Mouse (Mus musculus) MEL (cell line): ENCODE measurements at regions not wholly inside any gene's neighbourhood (a gene's known extent, or its start where the extent isn't known, plus 50 kb on each side); places are given as distances from the start of the nearest gene placed in this dataset.

Source experiments
- DNase-seq: peaks from one replicate; pipeline ENCODE4 v3.0.0; 2011; ENCODE audit warnings: low read depth, low spot score
- H3K27ac ChIP-seq: 2 replicates; pipeline ENCODE4 v1.5.1; 2012; ENCODE audit warnings: low read depth, mild to moderate bottlenecking, control low read depth, low read length, moderate library complexity; ENCODE audit not compliant: control insufficient read depth
- H3K27me3 ChIP-seq, 2 experiments: fragments of 150-350 bp in 1 of 2; sonication (generic) in 1 of 2; 2 replicates each; pipeline ENCODE4 v1.6.1; 2012; ENCODE audit warnings: low read length in 2 of 2, mild to moderate bottlenecking in 2 of 2, improper control_type of control experiment in 1 of 2, moderate library complexity in 1 of 2; ENCODE audit not compliant: insufficient read depth in 2 of 2, control insufficient read depth in 1 of 2
- H3K36me3 ChIP-seq, 2 experiments: 2 replicates each; pipeline ENCODE4 v1.6.1; 2012 to 2014; ENCODE audit warnings: low read length in 2 of 2, improper control_type of control experiment in 1 of 2, inconsistent platforms in 1 of 2, mild to moderate bottlenecking in 1 of 2; ENCODE audit not compliant: insufficient read depth in 2 of 2, control insufficient read depth in 1 of 2
- H3K4me1 ChIP-seq, 2 experiments: fragments of 150-350 bp in 1 of 2; sonication (generic) in 1 of 2; 2 replicates each; pipeline ENCODE4 v1.6.1; 2012; ENCODE audit warnings: low read length in 2 of 2, improper control_type of control experiment in 1 of 2, mild to moderate bottlenecking in 1 of 2; ENCODE audit not compliant: insufficient read depth in 2 of 2, control insufficient read depth in 1 of 2
- H3K4me3 ChIP-seq, 2 experiments: fragments of 150-350 bp in 1 of 2; sonication (generic) in 1 of 2; 2 replicates each; pipeline ENCODE4 v1.5.1; 2012; ENCODE audit warnings: low read depth in 2 of 2, low read length in 2 of 2, mild to moderate bottlenecking in 2 of 2, moderate library complexity in 2 of 2, control low read depth in 1 of 2, improper control_type of control experiment in 1 of 2; ENCODE audit not compliant: control insufficient read depth in 1 of 2, insufficient read depth in 1 of 2
- H3K79me2 ChIP-seq: 2 replicates; pipeline ENCODE4 v1.6.1; 2012; ENCODE audit warnings: mild to moderate bottlenecking, low read length, moderate library complexity; ENCODE audit not compliant: control insufficient read depth, poor library complexity, insufficient read depth
- H3K9ac ChIP-seq: 2 replicates; pipeline ENCODE4 v1.6.1; 2012; ENCODE audit warnings: low read depth, mild to moderate bottlenecking, control low read depth, low read length, moderate library complexity; ENCODE audit not compliant: control insufficient read depth, poor library complexity, severe bottlenecking
- H3K9me3 ChIP-seq: fragments of 150-350 bp; sonication (generic); replicated peaks from 2 replicates; pipeline ENCODE4 v1.6.1; 2012; ENCODE audit warnings: mild to moderate bottlenecking, low read length, improper control_type of control experiment, moderate library complexity; ENCODE audit not compliant: insufficient read depth
- CHD2 ChIP-seq: IDR thresholded peaks from 2 replicates; pipeline ENCODE4 v1.6.1; 2011; ENCODE audit warnings: low read length, improper control_type of control experiment
- CTCF ChIP-seq, 3 experiments: IDR thresholded peaks in 2 of 3; conservative IDR thresholded peaks in 1 of 3; 2 replicates each; pipeline ENCODE4 v1.5.1; 2011 to 2012; ENCODE audit warnings: low read length in 3 of 3, low read depth in 2 of 3, mild to moderate bottlenecking in 2 of 3, improper control_type of control experiment in 1 of 3, inconsistent platforms in 1 of 3, mixed read lengths in 1 of 3, moderate library complexity in 1 of 3; ENCODE audit not compliant: control insufficient read depth in 1 of 3, insufficient read depth in 1 of 3, poor library complexity in 1 of 3, severe bottlenecking in 1 of 3
- E2F4 ChIP-seq: IDR thresholded peaks from 2 replicates; pipeline ENCODE4 v1.6.1; 2011; ENCODE audit warnings: low read depth, low read length, improper control_type of control experiment, borderline replicate concordance
- ELF1 ChIP-seq: IDR thresholded peaks from 2 replicates; pipeline ENCODE4 v1.6.1; 2014; ENCODE audit warnings: low read depth, mild to moderate bottlenecking, inconsistent platforms, low read length, improper control_type of control experiment, moderate library complexity
- EP300 ChIP-seq, 2 experiments: IDR thresholded peaks; 2 replicates each; pipeline ENCODE4 v1.6.1; 2011; ENCODE audit warnings: improper control_type of control experiment in 2 of 2, low read length in 2 of 2, low read depth in 1 of 2, mild to moderate bottlenecking in 1 of 2
- GABPA ChIP-seq: IDR thresholded peaks from 2 replicates; pipeline ENCODE4 v1.6.1; 2012; ENCODE audit warnings: low read depth, mild to moderate bottlenecking, inconsistent platforms, low read length, improper control_type of control experiment, moderate library complexity
- GATA1 ChIP-seq: IDR thresholded peaks from 2 replicates; pipeline ENCODE4 v1.6.1; 2011; ENCODE audit warnings: low read depth, low read length, improper control_type of control experiment
- KAT2A ChIP-seq: conservative IDR thresholded peaks from 2 replicates; pipeline ENCODE4 v1.6.1; 2012; ENCODE audit warnings: low read depth, low read length, improper control_type of control experiment, inconsistent platforms
- MAFK ChIP-seq: IDR thresholded peaks from 2 replicates; pipeline ENCODE4 v1.6.1; 2011; ENCODE audit warnings: low read depth, mild to moderate bottlenecking, low read length, improper control_type of control experiment, borderline replicate concordance
- MAX ChIP-seq: IDR thresholded peaks from 2 replicates; pipeline ENCODE4 v1.6.1; 2011; ENCODE audit warnings: low read length, improper control_type of control experiment
- MAZ ChIP-seq: IDR thresholded peaks from 2 replicates; pipeline ENCODE4 v1.6.1; 2012; ENCODE audit warnings: low read depth, mild to moderate bottlenecking, inconsistent platforms, low read length, improper control_type of control experiment
- MEF2A ChIP-seq: IDR thresholded peaks from 2 replicates; pipeline ENCODE4 v1.6.1; 2014; ENCODE audit warnings: low read depth, mild to moderate bottlenecking, inconsistent platforms, low read length, improper control_type of control experiment; ENCODE audit not compliant: poor library complexity, insufficient replicate concordance, severe bottlenecking; ENCODE audit errors: extremely low read depth
- MXI1 ChIP-seq: IDR thresholded peaks from 2 replicates; pipeline ENCODE4 v1.6.1; 2011; ENCODE audit warnings: mild to moderate bottlenecking, low read depth, low read length, improper control_type of control experiment
- MYB ChIP-seq: IDR thresholded peaks from 2 replicates; pipeline ENCODE4 v1.6.1; 2011; ENCODE audit warnings: mild to moderate bottlenecking, low read depth, low read length, improper control_type of control experiment
- MYC ChIP-seq: IDR thresholded peaks from 2 replicates; pipeline ENCODE4 v1.6.1; 2011; ENCODE audit warnings: low read depth, mild to moderate bottlenecking, low read length, improper control_type of control experiment, moderate library complexity
- NRF1 ChIP-seq: IDR thresholded peaks from 2 replicates; pipeline ENCODE4 v1.6.1; 2014; ENCODE audit warnings: low read depth, mild to moderate bottlenecking, inconsistent platforms, low read length, improper control_type of control experiment, moderate library complexity; ENCODE audit not compliant: poor library complexity, insufficient read depth, severe bottlenecking
- POLR2A ChIP-seq, 2 experiments: IDR thresholded peaks; 2 replicates each; pipeline ENCODE4 v1.6.1; 2011 to 2012; ENCODE audit warnings: low read length in 2 of 2, mild to moderate bottlenecking in 2 of 2, control low read depth in 1 of 2, improper control_type of control experiment in 1 of 2, low read depth in 1 of 2, moderate library complexity in 1 of 2; ENCODE audit not compliant: control insufficient read depth in 1 of 2, insufficient read depth in 1 of 2, poor library complexity in 1 of 2
- POLR2AphosphoS2 ChIP-seq: IDR thresholded peaks from 2 replicates; pipeline ENCODE4 v1.6.1; 2011; ENCODE audit warnings: low read length, improper control_type of control experiment
- RAD21 ChIP-seq: IDR thresholded peaks from 2 replicates; pipeline ENCODE4 v1.6.1; 2011; ENCODE audit warnings: mild to moderate bottlenecking, low read depth, low read length, improper control_type of control experiment
- RCOR1 ChIP-seq: IDR thresholded peaks from 2 replicates; pipeline ENCODE4 v1.6.1; 2012; ENCODE audit warnings: low read depth, mild to moderate bottlenecking, inconsistent platforms, low read length, improper control_type of control experiment
- SIN3A ChIP-seq: IDR thresholded peaks from 2 replicates; pipeline ENCODE4 v1.6.1; 2012; ENCODE audit warnings: low read length, improper control_type of control experiment, inconsistent platforms
- SMC3 ChIP-seq: IDR thresholded peaks from 2 replicates; pipeline ENCODE4 v1.6.1; 2011; ENCODE audit warnings: low read depth, low read length, improper control_type of control experiment
- USF2 ChIP-seq, 2 experiments: IDR thresholded peaks; 2 replicates each; pipeline ENCODE4 v1.6.1; 2011 to 2012; ENCODE audit warnings: improper control_type of control experiment in 2 of 2, low read length in 2 of 2, borderline replicate concordance in 1 of 2, inconsistent platforms in 1 of 2, low read depth in 1 of 2, mild to moderate bottlenecking in 1 of 2; ENCODE audit not compliant: insufficient read depth in 1 of 2
- ZC3H11A ChIP-seq: IDR thresholded peaks from 2 replicates; pipeline ENCODE4 v1.6.1; 2012; ENCODE audit warnings: low read depth, mild to moderate bottlenecking, inconsistent platforms, low read length, improper control_type of control experiment
- ZKSCAN1 ChIP-seq: IDR thresholded peaks from 2 replicates; pipeline ENCODE4 v1.6.1; 2012; ENCODE audit warnings: low read depth, mild to moderate bottlenecking, inconsistent platforms, low read length, improper control_type of control experiment, moderate library complexity
- ZMIZ1 ChIP-seq: IDR thresholded peaks from 2 replicates; pipeline ENCODE4 v1.6.1; 2012; ENCODE audit warnings: low read depth, mild to moderate bottlenecking, inconsistent platforms, low read length, improper control_type of control experiment, moderate library complexity
- ZNF384 ChIP-seq: IDR thresholded peaks from 2 replicates; pipeline ENCODE4 v1.6.1; 2012; ENCODE audit warnings: low read depth, mild to moderate bottlenecking, inconsistent platforms, low read length, improper control_type of control experiment

DNA sequence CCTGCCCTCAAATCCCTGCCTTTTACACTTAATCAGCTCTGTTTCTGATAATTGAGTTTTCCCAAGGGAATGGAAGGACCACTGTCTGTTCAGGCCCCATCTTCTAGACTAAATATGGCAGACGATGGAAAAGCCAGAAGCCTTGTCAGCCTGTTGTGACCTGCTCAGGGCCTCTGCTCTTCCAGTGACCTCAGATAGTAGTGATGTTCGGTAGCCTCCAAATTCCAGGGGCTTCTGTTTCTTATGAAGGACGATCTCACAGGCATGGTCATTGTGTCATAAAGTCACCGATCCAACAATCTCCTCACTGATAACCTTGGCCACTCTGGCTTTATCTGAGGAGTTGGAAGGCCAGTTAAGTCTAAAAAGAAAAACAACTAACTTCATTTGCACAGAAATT is 330.5 kb downstream of the Inhba start:
- no peaks in the 10 kb centered on the region for H3K27me3 ChIP-seq
- no peaks in the 10 kb centered on the region for H3K4me1 ChIP-seq
- H3K9me3 ChIP-seq: no peaks in the 10 kb centered on the region
- no peak overlapping the region for H3K4me3 ChIP-seq
- no peak overlapping the region for H3K27ac ChIP-seq
- H3K9ac ChIP-seq: no peak overlapping the region
- H3K36me3 ChIP-seq: no peaks in the 10 kb centered on the region
- no peak for DNase-seq
- TF ChIP-seq KAT2A (no peak), SMC3 (no peak), GABPA (no peak), MAX (no peak), MEF2A (no peak), MAZ (no peak), ZNF384 (no peak), USF2 (IDR thresholded peaks at IDR 0.05; ENCODE audit: borderline replicate concordance in 1 of 2, insufficient read depth in 1 of 2, low read depth in 1 of 2, low read length in 2 of 2) (no peak), RCOR1 (no peak), CTCF (IDR thresholded peaks at IDR 0.05 in 2 of 3, conservative IDR thresholded peaks at IDR 0.05 in 1 of 3; ENCODE audit: control insufficient read depth in 1 of 3, insufficient read depth in 1 of 3, low read depth in 2 of 3, low read length in 3 of 3, poor library complexity in 1 of 3, severe bottlenecking in 1 of 3) (no peak), E2F4 (no peak), MYB (no peak), ZKSCAN1 (no peak), CHD2 (no peak), POLR2AphosphoS2 (no peak)
- TF ChIP-seq, all 39 proteins: peak for 0
- no peaks in the 10 kb centered on the region for H3K79me2 ChIP-seq

DNA sequence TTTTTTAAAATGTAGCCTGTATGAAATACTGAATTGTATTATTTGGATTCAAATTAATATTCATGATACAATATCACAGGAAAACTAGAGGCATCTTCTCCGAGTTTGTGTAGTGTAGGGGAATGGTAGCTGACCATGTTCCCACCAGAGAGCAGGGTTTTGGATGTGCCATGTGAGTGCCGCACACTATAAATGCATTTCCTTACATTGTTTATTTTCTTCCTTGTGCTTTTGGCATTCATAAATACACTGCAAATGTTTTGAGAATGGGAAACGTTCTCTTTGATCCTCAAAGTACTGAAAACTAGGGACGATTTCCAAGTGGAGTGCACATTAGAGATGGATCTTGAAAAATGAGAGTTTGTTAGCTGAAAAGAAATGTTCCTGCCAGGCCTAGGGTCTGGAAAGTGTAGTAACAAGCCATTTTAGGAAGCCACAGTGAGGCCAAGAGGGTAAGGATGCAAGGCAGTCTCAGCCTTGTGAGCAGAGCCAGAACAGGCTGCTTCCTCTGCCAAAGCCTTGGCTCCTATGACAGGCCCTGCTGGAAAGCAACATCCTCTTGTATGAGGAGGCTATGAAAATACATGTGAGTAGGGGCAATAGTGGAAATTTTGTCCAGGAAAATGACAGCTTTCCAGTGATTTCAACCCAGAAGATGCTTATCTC is 331.8 kb downstream of the Inhba start:
- TF ChIP-seq MAX: no peak

DNA sequence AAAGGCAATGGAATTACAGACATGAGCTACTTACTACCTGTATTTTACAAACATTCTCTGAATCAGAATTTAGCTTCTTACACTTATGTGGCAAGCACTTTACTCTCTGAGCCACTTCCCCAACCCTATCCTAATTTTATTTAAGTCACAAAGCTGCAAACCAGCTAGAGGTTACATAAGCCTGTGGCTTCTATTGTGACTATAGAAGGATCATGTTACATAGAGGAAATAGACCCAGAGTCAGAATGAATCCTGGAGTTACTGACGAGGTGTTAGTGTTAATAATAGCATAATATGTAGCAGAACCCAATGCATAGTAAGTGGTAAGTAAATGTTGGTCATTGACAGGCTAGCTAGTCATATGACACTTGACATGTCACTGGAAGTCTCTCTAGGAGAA is 337.7 kb downstream of the Inhba start:
- H3K79me2 ChIP-seq: no peaks in the 10 kb centered on the region
- no peak overlapping the region for H3K9ac ChIP-seq
- H3K27ac ChIP-seq: no peak overlapping the region
- no peaks in the 10 kb centered on the region for H3K9me3 ChIP-seq
- H3K4me1 ChIP-seq: no peaks in the 10 kb centered on the region
- DNase-seq: no peak
- no peak overlapping the region for H3K4me3 ChIP-seq
- no peaks in the 10 kb centered on the region for H3K36me3 ChIP-seq
- no peaks in the 10 kb centered on the region for H3K27me3 ChIP-seq
- TF ChIP-seq MAFK (no peak), GATA1 (no peak), NRF1 (no peak), MXI1 (no peak), RAD21 (no peak), ELF1 (no peak), EP300 (IDR thresholded peaks at IDR 0.05; ENCODE audit: low read depth in 1 of 2, low read length in 2 of 2) (no peak), ZMIZ1 (no peak), MAZ (no peak), CHD2 (no peak), USF2 (IDR thresholded peaks at IDR 0.05; ENCODE audit: borderline replicate concordance in 1 of 2, insufficient read depth in 1 of 2, low read depth in 1 of 2, low read length in 2 of 2) (no peak), MYC (no peak), ZKSCAN1 (no peak), ZC3H11A (no peak), SIN3A (no peak), POLR2A (IDR thresholded peaks at IDR 0.05; ENCODE audit: control insufficient read depth in 1 of 2, insufficient read depth in 1 of 2, low read depth in 1 of 2, low read length in 2 of 2, poor library complexity in 1 of 2) (no peak)

More for the DNA sequence above, 331.8 kb downstream of the Inhba start:
- H3K9ac ChIP-seq: no peak overlapping the region
- H3K4me3 ChIP-seq: no peak overlapping the region
- no peak overlapping the region for H3K27ac ChIP-seq
- no peaks in the 10 kb centered on the region for H3K9me3 ChIP-seq
- DNase-seq: no peak
- no peaks in the 10 kb centered on the region for H3K4me1 ChIP-seq
- no peaks in the 10 kb centered on the region for H3K36me3 ChIP-seq
- no peaks in the 10 kb centered on the region for H3K79me2 ChIP-seq
- H3K27me3 ChIP-seq: no peaks in the 10 kb centered on the region
